Mouse (Mus musculus): ENCODE results near the gene Hist1h2bf.

GRCm38 (mm10) chr13:23529480-23530165 lies 44.4 kb downstream of the Hist1h2bf start:
- TF ChIP-seq CTCF (IDR thresholded peaks at IDR 0.05; ENCODE audit: low read depth, low read length) = no peak
- TF ChIP-seq POLR2A (IDR thresholded peaks at IDR 0.05; ENCODE audit: borderline replicate concordance, low read depth, low read length) = no peak

Data from bone marrow macrophage, adult 2 months (primary cell).